Mouse (Mus musculus) gastrocnemius, postnatal 10 days (tissue): Measurements from ENCODE around the gene Asic1. TPM values are rescaled to one million over a fixed set of nuclear protein-coding genes. Genes with fewer than 3 reads are reported as not detected.
"Not testable (repeated sequence)": the region's sequence is repeated elsewhere in the genome, so short reads cannot be mapped to it uniquely, and the experiment has no call there.

Source experiments
- DNase-seq: peaks from one replicate; pipeline ENCODE4 v3.0.0; 2021; ENCODE audit warnings: mixed read lengths
- total RNA-seq, 2 experiments: library from RNA; stranded (reverse); gene quantifications; 2 replicates each; pipeline ENCODE4 v1.2.3; 2021

Asic1 gene
- total RNA-seq, 2 experiments from 2014 or later, result 1.1 to 2.1 TPM

GRCm38 (mm10) chr15:99663964-99664599 lies 6.1 kb upstream of the Asic1 start:
- DNase-seq, result no peak

GRCm38 (mm10) chr15:99664600-99665451 lies 5.3 kb upstream of the Asic1 start:
- DNase-seq, result peak; percentile 36

GRCm38 (mm10) chr15:99667544-99667943 lies 2.6 kb upstream of the Asic1 start:
- DNase-seq, result no peak

- DNase-seq, result peak; percentile 80
These were observed 1.3 kb upstream of the Asic1 start for GRCm38 (mm10) chr15:99668881-99669280.

- no peak for DNase-seq
These were observed 776 bp upstream of the Asic1 start for GRCm38 (mm10) chr15:99669392-99669791.

GRCm38 (mm10) chr15:99670964-99671670 lies 949 bp downstream of the Asic1 start:
- DNase-seq, result no peak

GRCm38 (mm10) chr15:99671783-99672182 lies 1.6 kb downstream of the Asic1 start:
- no peak for DNase-seq

- no peak for DNase-seq
These were observed 4.7 kb downstream of the Asic1 start for GRCm38 (mm10) chr15:99674866-99675265.

GRCm38 (mm10) chr15:99677089-99677488 lies 6.9 kb downstream of the Asic1 start:
- DNase-seq, result no peak

GRCm38 (mm10) chr15:99678063-99678800 lies 8.1 kb downstream of the Asic1 start:
- no peak for DNase-seq

- DNase-seq, result no peak
These were observed 8.8 kb downstream of the Asic1 start for GRCm38 (mm10) chr15:99679008-99679407.

- DNase-seq, result no peak
These were observed 12.7 kb downstream of the Asic1 start for GRCm38 (mm10) chr15:99682880-99683279.

GRCm38 (mm10) chr15:99684156-99684555 lies 14.0 kb downstream of the Asic1 start:
- no peak for DNase-seq

- peak; percentile 43 for DNase-seq
These were observed 18.5 kb downstream of the Asic1 start for GRCm38 (mm10) chr15:99688712-99689111.

- no peak for DNase-seq
These were observed 20.8 kb downstream of the Asic1 start for GRCm38 (mm10) chr15:99690924-99691323.

- no peak for DNase-seq
These were observed 21.8 kb downstream of the Asic1 start for GRCm38 (mm10) chr15:99691976-99692375.

GRCm38 (mm10) chr15:99697309-99697708 lies 27.1 kb downstream of the Asic1 start:
- DNase-seq, result no peak

GRCm38 (mm10) chr15:99698533-99699085 lies 28.4 kb downstream of the Asic1 start:
- DNase-seq, result no peak

GRCm38 (mm10) chr15:99699715-99700114 lies 29.5 kb downstream of the Asic1 start:
- DNase-seq, result no peak

GRCm38 (mm10) chr15:99700219-99701106 lies 30.3 kb downstream of the Asic1 start:
- no peak for DNase-seq

GRCm38 (mm10) chr15:99701640-99701998 lies 31.5 kb downstream of the Asic1 start:
- not testable (repeated sequence) for DNase-seq
